Mouse (Mus musculus) hematopoietic stem cell, adult 5-6 weeks (primary cell): ENCODE results near the gene Nepro. TPM values are rescaled to one million over a fixed set of nuclear protein-coding genes. Genes with fewer than 3 reads are reported as not detected.

Source experiments
- ATAC-seq, 2 experiments: fragments of 125-278 bp in 1 of 2; replicated peaks in 1 of 2; 2 replicates each; pipeline ENCODE4 v1.8.0; 2016 to 2017; ENCODE audit warnings: inconsistent platforms in 2 of 2, mild to moderate bottlenecking in 2 of 2, moderate number of reproducible peaks in 2 of 2, low read depth in 1 of 2, moderate TSS enrichment in 1 of 2; ENCODE audit not compliant: low FRiP score in 2 of 2, poor library complexity in 2 of 2, severe bottlenecking in 2 of 2, insufficient read depth in 1 of 2, low TSS enrichment in 1 of 2
- total RNA-seq: library from RNA; stranded (forward); fragments of 172-1452, 232-1000 nt; gene quantifications from 2 replicates; pipeline ENCODE4 v1.2.3, GENCODE M21; 2017

Gene Nepro
- total RNA-seq, 1 experiment from 2014 or later, result 24.0 TPM

- ATAC-seq, result no peak
Measured at GRCm38 (mm10) chr16:44695859-44696620, 28.1 kb upstream of the Nepro start.

DNA sequence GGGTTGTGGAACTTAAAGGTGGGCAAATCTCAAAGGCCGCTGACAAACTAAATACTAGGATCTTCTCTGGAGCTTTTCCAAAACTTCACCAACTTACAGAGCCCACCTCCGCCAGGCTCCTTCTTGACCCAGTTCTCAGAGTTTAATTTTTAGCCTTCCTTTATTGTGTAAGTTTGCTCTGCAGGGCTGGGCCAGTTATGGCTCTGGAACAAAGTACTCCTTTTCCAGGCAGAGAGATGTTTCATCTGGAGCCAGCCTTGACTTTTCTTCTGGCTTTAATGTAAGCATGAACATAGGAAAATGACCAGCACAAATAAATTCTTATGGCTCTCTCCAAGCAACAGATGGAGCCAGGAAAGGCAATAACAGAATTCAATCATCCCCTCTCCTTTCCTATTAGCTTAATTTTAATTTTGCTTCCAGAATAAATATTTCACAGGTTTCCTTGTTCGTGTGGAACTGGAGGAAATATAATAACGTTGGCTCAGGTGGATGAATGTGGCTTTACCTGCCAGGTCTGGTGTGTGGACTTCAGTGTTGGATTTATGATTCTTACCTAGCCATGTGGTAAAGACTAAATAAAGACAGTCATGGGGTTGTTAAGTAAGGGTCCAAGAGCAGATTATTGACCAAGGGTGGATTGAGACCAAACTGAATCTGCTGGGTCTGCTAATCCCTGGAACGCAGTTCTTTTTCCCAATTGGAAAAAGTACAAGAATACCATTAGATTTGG, 26.5 kb upstream of the Nepro start:
- no peak for ATAC-seq

- no peak for ATAC-seq
Measured at GRCm38 (mm10) chr16:44701155-44701554, 22.9 kb upstream of the Nepro start.

DNA sequence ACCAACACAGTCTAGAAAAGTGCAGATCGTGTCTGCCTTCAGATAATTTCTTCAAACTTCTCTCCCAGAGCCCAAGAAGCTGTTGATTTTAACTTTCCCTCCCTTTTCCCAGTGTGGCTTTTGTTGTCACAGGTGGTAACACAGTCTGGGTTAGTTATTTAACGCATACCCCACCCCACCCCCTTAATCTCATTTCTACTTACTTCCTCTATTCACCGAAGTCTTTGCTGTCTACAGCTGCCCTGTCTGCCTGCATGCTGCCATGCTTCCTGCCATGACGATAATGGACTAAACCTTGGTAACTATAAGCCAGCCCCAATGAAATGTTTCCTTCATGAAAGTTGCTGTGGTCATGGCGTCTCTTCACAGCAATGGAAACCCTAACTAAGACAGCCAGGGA, 21.8 kb upstream of the Nepro start:
- ATAC-seq, result peak; percentile 82 to 90

DNA sequence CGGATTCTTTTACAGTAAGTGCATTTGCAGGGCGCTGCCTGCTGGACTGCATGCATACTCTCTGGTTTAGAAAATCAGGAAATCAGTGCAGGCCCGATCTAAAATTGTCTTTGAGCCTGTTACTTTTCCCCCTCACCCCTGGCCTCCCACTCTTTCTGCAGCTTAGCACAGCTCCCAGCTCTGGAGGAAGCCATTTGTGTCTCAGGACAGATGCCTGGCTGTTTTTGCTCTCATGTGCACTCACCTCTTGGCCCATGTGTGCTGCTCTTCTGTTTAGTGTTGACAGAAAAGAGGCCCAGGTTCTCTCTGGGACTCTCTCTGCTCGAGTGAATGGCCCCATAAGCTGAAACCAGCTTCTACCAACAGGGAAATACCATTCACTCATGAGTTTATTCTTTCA, 20.6 kb upstream of the Nepro start:
- no peak for ATAC-seq

DNA sequence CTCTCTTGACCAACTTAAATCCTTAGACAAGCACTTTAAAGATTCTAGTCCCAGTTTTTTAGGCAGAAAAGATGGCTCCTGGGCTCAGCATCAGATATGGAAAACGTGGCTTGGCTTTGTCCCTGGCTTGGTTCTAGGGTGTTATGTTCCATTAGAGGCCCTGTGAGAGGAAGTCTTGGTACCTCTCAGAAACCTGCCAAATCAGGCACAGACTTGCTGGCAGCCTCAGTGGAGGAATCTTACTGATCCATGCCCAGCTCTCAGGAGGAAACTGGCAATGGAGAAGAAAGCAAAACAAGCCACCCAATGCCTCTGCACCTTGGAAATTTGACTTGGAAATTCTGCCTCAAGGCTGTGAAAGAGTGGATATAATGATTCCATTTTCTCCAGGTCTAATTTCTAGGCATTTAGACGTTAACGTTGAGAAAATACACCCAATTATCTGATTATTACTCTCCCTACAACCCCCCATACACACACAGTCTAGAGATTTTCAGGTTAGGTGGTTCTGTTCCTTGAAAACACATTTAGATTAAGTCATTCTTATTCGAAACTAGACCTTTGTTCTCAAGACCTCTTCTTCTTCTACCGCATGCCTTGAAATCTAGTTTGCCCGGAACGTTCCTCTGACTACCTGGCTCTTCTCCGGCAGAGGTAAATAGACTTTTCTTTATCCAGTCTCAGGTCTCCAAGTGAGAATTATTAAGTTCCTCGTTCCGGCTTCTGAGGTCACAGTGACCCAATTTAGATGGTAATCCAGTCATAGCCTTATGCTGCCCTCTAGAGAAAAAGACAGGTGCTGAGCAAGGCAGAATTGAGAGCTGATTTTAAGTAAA, 7.6 kb upstream of the Nepro start:
- ATAC-seq, result peak; percentile 92 to 95

- no peak for ATAC-seq
Measured at GRCm38 (mm10) chr16:44717141-44717634, 6.9 kb upstream of the Nepro start.

DNA sequence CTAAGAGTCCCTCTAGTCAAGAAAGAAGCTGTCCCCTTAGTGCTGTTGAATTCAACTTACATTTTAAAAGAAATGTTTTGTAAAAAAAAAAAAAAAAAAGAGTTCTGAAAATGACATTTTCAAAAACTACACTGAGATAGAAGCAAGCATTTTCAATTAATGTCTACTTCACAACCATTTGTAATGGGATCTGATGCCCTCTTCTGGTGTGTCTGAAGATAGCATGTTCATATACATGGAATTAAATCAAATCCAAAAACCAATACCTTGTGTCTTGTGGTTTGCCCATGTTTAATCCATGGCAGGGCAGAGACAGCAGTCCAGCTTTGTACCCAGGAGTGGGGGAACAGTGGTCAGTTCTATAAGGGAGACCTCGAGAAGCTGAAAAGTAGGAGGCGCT, 6.3 kb upstream of the Nepro start:
- no peak for ATAC-seq

GRCm38 (mm10) chr16:44719349-44719748, 4.8 kb upstream of the Nepro start:
- ATAC-seq, result no peak

- ATAC-seq, result no peak
Measured at GRCm38 (mm10) chr16:44720518-44720917, 3.6 kb upstream of the Nepro start.

- no peak for ATAC-seq
Measured at GRCm38 (mm10) chr16:44722666-44723065, 1.4 kb upstream of the Nepro start.

- no peak for ATAC-seq
Measured at GRCm38 (mm10) chr16:44724847-44725246, 746 bp downstream of the Nepro start.

DNA sequence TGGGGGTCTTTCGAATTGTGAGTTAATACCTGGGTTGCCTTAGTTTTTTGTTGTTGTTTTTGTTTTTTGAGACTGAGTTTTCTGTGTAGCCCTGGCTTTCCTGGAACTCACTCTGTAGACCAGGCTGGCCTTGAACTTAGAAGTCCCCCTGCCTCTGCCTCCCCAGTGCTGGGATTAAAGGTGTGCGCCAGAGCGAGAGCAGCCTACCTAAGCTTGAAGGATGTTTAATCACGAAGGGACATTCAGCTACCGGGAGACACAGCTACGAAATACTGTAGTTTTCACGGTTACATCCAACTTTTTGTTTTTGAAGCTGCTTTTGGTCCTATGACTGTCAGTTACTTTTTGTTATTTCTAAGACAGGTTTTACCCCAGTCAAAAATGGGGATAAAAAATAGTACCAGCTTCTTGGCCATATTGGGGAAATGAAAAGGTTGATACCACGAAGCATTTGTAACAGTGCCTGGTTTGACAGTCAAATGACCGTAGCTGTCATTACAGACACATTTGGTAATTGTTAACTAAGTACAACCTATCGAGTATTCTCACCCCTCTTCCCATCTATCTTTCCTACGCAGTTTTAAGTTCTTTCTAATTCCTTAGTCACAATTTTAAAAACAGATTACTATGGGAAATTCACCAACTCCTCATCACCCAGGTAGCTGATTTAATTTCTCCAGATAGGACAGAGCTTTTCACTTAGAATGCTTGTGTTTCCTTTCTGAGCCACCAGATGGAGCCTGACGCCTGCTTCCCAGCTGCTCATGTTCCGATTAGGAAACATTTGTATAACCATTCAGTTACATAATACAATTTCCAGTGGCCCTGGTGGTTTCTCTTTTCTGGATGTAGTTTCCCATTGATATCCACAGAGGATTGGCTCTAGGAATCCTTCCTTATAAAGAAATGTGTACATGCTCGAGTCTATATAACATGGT, 1.5 kb downstream of the Nepro start:
- peak; percentile 58 to 63; a peak in 3 of 4 replicates for ATAC-seq

- ATAC-seq, result no peak
Measured at GRCm38 (mm10) chr16:44727525-44727924, 3.4 kb downstream of the Nepro start.

DNA sequence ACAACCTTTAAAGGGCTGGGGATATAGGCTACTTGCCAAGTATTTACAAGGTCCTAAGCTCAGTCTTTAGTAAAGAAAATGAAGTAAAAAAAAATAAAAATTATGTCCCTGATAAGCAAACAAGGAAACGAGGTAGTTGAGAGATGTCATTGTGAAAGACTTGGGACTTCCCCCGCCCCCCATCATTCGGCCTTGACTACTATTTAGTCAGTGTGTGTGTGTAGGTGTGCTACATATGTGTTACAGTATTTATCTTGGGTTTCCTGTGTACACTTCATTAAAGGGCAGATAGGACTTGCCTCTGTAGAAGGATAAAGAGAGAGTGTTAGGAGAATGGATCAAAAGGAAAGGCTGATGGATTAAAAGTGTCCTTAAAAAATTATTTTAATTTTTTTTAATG, 10.0 kb downstream of the Nepro start:
- ATAC-seq, result no peak

- ATAC-seq, result no peak
Measured at GRCm38 (mm10) chr16:44735676-44736075, 11.6 kb downstream of the Nepro start.

GRCm38 (mm10) chr16:44736118-44736517, 12.0 kb downstream of the Nepro start:
- ATAC-seq, result no peak
